Mouse (Mus musculus) bone marrow, adult 2 months (tissue): ENCODE measurements around the gene Gsn. TPM values are rescaled to one million over a fixed set of nuclear protein-coding genes. Genes with fewer than 3 reads are reported as not detected.

Experiments
- H3K27ac ChIP-seq: fragments of 200-500 bp; 2 replicates; pipeline ENCODE4 v1.5.1; 2012; ENCODE audit warnings: low read depth, mild to moderate bottlenecking, control low read depth, inconsistent platforms, low read length; ENCODE audit not compliant: control insufficient read depth, poor library complexity, insufficient read depth
- H3K4me1 ChIP-seq: fragments of 200-500 bp; 2 replicates; pipeline ENCODE4 v1.6.1; 2011; ENCODE audit warnings: low read length; ENCODE audit not compliant: control insufficient read depth, insufficient read depth
- H3K4me3 ChIP-seq: fragments of 200-500 bp; replicated peaks from 2 replicates; pipeline ENCODE3; 2011; ENCODE audit warnings: mild to moderate bottlenecking, low read depth, low read length, control low read depth; ENCODE audit not compliant: control insufficient read depth
- CTCF ChIP-seq: fragments of 200-500 bp; IDR thresholded peaks from 2 replicates; pipeline ENCODE4 v1.5.1; 2011; ENCODE audit warnings: low read length, control low read depth; ENCODE audit not compliant: control insufficient read depth, insufficient read depth
- POLR2A ChIP-seq: fragments of 200-500 bp; IDR thresholded peaks from 2 replicates; pipeline ENCODE4 v1.6.1; 2011; ENCODE audit warnings: low read depth, mild to moderate bottlenecking, control low read depth, low read length, borderline replicate concordance; ENCODE audit not compliant: control insufficient read depth
- WGBS: fragments of 180-500 bp; shearing (Covaris S2); methylation state at CpG from one replicate; pipeline ENCODE4 v1.1.7; 2018; 5-methylcytosine and 5-hydroxymethylcytosine counted together
- polyA plus RNA-seq: library from polyadenylated mRNA; stranded (reverse); fragments of >200 nt; gene quantifications from 2 replicates; pipeline ENCODE4 v1.2.4, GENCODE M21; 2011; ENCODE audit warnings: low replicate concordance; ENCODE audit not compliant: missing spikeins, insufficient read depth, insufficient read length

Gene Gsn
- polyA plus RNA-seq, 1 experiment: 94.8 TPM

- no peak for TF ChIP-seq CTCF
- TF ChIP-seq POLR2A: no peak
- H3K4me3 ChIP-seq: peak overlapping the region; percentile 30
- peak overlapping the region; percentile 74 for H3K27ac ChIP-seq
- peaks cover 10% of the 10 kb centered on the region; the same call in 1 of the 2 replicates for H3K4me1 ChIP-seq
- 7% methylated on average over 10 of the region's 10 CpGs for WGBS
Measured at GRCm38 (mm10) chr2:35327583-35327982, 71.4 kb downstream of the Gsn start.

- TF ChIP-seq CTCF: no peak
- no peak for TF ChIP-seq POLR2A
- Histone ChIP-seq H3K27ac (peak overlapping the region; percentile 87), H3K4me3 (peak overlapping the region; percentile 5), H3K4me1 (peaks cover 8% of the 10 kb centered on the region; the same call in 1 of the 2 replicates)
- 29% methylated on average over 11 of the region's 11 CpGs for WGBS
Measured at GRCm38 (mm10) chr2:35328064-35328792, 72.0 kb downstream of the Gsn start.

- 48% methylated on average over 2 of the region's 2 CpGs for WGBS
- Histone ChIP-seq H3K4me3 (no peak overlapping the region), H3K4me1 (peaks cover 3% of the 10 kb centered on the region; the same call in 1 of the 2 replicates), H3K27ac (no peak overlapping the region)
- no peak for TF ChIP-seq POLR2A
- TF ChIP-seq CTCF: no peak
Measured at GRCm38 (mm10) chr2:35329061-35329460, 72.9 kb downstream of the Gsn start.

- peaks cover 3% of the 10 kb centered on the region; the same call in 1 of the 2 replicates for H3K4me1 ChIP-seq
- no peak overlapping the region for H3K4me3 ChIP-seq
- WGBS: 79% methylated on average over 2 of the region's 2 CpGs
- TF ChIP-seq POLR2A (no peak), CTCF (no peak)
- H3K27ac ChIP-seq: no peak overlapping the region; the same call in 1 of the 2 replicates
Measured at GRCm38 (mm10) chr2:35331205-35331604, 75.0 kb downstream of the Gsn start.

GRCm38 (mm10) chr2:35333670-35334069 is 77.5 kb downstream of the Gsn start:
- Histone ChIP-seq H3K4me3 (peak overlapping the region; percentile 33), H3K27ac (no peak overlapping the region), H3K4me1 (peaks cover 2% of the 10 kb centered on the region; the same call in 1 of the 2 replicates)
- TF ChIP-seq POLR2A: no peak
- TF ChIP-seq CTCF: no peak

- TF ChIP-seq CTCF: no peak
- no peak for TF ChIP-seq POLR2A
- Histone ChIP-seq H3K4me3 (peak overlapping the region; percentile 61), H3K4me1 (peaks cover 2% of the 10 kb centered on the region; the same call in 1 of the 2 replicates), H3K27ac (peak overlapping the region; percentile 1; the same call in 1 of the 2 replicates)
- WGBS: 46% methylated on average over 7 of the region's 7 CpGs
Measured at GRCm38 (mm10) chr2:35335620-35336019, 79.4 kb downstream of the Gsn start.

- Histone ChIP-seq H3K4me1 (peaks cover 2% of the 10 kb centered on the region; the same call in 1 of the 2 replicates), H3K4me3 (peak within 1 kb of the TSS; percentile 89), H3K27ac (peak within 1 kb of the TSS; percentile 94)
- under 1% methylated on average over 45 of the region's 45 CpGs for WGBS
- TF ChIP-seq POLR2A (peak; percentile 88), CTCF (peak; percentile 17; the same call in 1 of the 2 replicates)
Measured at GRCm38 (mm10) chr2:35336388-35337280, 80.5 kb downstream of the Gsn start, which contains the start of gene Stom. Gene Stom, minus strand, starts transcription at chr2:35336976.

GRCm38 (mm10) chr2:35337419-35337818 is 81.2 kb downstream of the Gsn start:
- no peak for TF ChIP-seq POLR2A
- no peak for TF ChIP-seq CTCF
- 61% methylated on average over 10 of the region's 10 CpGs for WGBS
- H3K4me1 ChIP-seq: peaks cover 2% of the 10 kb centered on the region; the same call in 1 of the 2 replicates
- H3K4me3 ChIP-seq: peak overlapping the region; percentile 89
- peak overlapping the region; percentile 64 for H3K27ac ChIP-seq
